Mouse (Mus musculus) ES-Bruce4 (cell line): ENCODE data around the gene Cdkal1.

Experiments used
- CTCF ChIP-seq: IDR thresholded peaks from one replicate; pipeline ENCODE4 v1.8.1; 2011; ENCODE audit warnings: low read depth, low read length
- POLR2A ChIP-seq: IDR thresholded peaks from one replicate; pipeline ENCODE4 v1.8.1; 2011; ENCODE audit warnings: low read length; ENCODE audit not compliant: insufficient read depth

DNA sequence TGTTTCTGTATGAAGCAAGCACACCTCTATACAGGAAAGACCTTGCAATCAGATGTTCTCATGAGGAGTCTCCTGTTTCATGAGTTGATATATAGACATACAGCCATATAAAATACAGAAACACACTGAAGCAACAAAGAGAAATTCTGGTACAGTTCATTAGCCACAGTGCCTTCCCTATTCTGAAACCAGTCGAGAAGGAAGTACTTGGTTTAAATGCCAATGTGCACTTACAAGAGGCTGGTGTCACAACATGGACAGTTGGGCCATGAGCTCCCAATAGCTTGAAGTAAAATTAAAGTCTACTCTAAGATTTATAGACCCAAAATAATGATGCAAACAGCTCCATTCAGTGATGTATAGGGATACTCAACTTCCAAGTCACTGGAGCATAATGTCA lies 132.3 kb downstream of the Cdkal1 start:
- TF ChIP-seq POLR2A (no peak), CTCF (no peak)
